Mouse (Mus musculus): ENCODE data around the gene Fkbp2. TPM values are rescaled to one million over a fixed set of nuclear protein-coding genes. Genes with fewer than 3 reads are reported as not detected.
A peak's percentile ranks its signal among the peaks of the same experiment; 100 is the strongest.

Fkbp2 gene
- polyA plus RNA-seq, 1 experiment from 2014 or later: 95.1 TPM

DNA sequence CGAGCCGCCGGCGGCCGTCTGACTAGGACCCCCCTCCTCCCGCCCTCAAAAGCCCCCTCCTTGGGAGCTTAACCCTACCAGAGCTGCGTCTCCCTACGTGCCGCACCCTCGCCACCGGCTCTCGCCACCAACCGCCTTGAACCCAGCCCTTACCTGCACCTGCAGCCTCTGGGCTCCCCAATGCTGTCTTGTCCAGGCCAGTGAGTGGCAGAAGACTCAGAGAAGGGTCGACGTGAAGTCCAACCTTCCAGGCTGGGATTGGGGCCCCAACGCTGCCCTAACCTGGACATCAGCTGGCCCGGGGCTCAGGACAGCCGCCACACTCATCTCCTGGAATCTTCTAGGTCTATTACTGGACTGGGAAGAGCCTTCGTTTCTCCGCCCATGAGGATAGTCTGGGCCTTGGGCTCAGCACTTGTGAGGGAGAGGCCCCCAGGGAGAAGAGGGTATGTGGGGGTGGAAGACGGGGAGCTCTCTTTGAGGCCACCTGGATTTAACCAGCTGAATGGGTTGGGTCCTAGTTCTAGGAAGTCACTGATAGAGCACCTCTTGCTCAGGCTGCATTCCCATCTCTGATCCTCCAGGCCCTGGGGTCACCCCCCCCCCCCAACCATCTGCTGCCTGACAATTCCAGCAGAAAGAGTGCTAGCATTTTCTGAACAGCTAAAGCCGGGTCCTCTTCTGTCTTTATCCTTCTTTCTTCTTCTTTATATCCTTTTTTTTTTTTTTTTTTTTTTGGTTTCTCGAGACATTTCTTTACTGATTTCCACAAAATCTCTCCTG is 45.9 kb downstream of the Fkbp2 start, which contains the start of gene Kcnk4:
TSS of gene Kcnk4 (minus strand) at position 321 of the 783 bp plus-strand sequence.
- Histone ChIP-seq H3K4me1 (peaks cover 18% of the 10 kb centered on the region), H3K9me3 (no peaks in the 10 kb centered on the region), H3K9ac (peak within 1 kb of the TSS; percentile 67), H3K4me3 (peak within 1 kb of the TSS; percentile 47), H3K36me3 (no peaks in the 10 kb centered on the region; the same call in 1 of the 2 replicates), H3K27ac (no peak within 1 kb of the TSS), H3K4me2 (peak within 1 kb of the TSS; percentile 85), H3K27me3 (peaks cover 67% of the 10 kb centered on the region)
- WGBS: 9% methylated on average over 23 of the region's 23 CpGs
- no peak for ATAC-seq (ENCODE audit: insufficient number of reproducible peaks, insufficient read depth, low FRiP score, low TSS enrichment, low read depth)

DNA sequence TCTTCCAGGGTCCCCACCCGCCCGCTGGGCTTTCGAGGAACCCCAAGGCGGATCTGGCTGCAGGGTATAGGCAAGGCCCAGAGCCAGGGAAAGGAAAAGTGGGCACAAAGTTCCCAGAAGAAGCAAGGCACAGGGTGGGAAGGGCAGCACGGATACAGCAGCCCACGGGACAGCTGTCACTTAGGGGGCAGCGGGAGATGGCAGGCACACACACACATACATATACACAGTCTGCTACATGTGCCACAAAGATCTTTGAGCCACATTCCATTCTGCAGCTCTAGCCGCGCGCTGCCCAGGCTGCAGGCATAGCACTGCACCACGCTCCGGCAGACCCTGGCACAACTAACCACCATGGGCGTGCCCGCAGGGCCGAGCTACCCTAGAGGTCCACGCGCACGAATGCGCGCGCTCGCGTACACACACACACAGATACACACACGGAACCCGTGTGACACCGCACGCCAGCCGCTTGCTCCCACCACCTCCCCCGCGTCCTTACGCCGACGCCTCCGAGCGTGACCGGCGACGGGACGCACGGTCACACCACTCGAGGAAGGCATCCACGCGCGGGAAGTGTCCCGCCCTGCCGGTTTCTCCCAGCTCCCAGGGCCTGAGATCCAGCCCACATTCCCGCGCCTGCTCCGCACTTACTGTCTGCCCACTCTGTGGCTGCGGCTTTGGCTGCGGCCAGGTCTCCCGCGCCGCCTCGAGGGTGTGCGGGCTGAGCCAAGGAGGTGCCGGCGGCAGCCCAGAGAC is 46.7 kb downstream of the Fkbp2 start:
- ATAC-seq (ENCODE audit: insufficient number of reproducible peaks, insufficient read depth, low FRiP score, low TSS enrichment, low read depth): peak; percentile 43
- H3K9ac ChIP-seq: peak overlapping the region; percentile 67
- no peak overlapping the region for H3K27ac ChIP-seq
- H3K27me3 ChIP-seq: peaks cover 75% of the 10 kb centered on the region
- H3K4me3 ChIP-seq: peak overlapping the region; percentile 47
- H3K9me3 ChIP-seq: no peaks in the 10 kb centered on the region
- peaks cover 17% of the 10 kb centered on the region for H3K4me1 ChIP-seq
- 2% methylated on average over 58 of the region's 58 CpGs for WGBS
- H3K4me2 ChIP-seq: peak overlapping the region; percentile 85
- no peaks in the 10 kb centered on the region; the same call in 1 of the 2 replicates for H3K36me3 ChIP-seq

DNA sequence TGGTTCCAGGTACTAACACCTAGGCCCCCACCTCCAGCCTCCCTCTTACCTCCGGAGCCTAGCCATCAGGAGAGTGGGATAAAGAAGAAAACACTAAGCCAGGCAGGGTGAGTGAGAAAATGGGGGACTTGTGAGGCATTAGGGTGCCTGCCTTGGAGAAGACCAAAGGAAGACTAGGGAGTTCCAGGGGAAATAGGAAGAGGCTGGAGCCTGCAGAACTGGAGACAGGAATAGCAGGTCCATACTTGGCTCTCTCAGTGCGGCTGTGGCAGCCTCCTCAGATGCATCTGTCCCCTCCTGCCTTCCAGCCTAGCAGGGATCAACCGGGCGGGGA is 47.2 kb downstream of the Fkbp2 start:
- Histone ChIP-seq H3K27me3 (peaks cover 80% of the 10 kb centered on the region), H3K4me1 (peaks cover 19% of the 10 kb centered on the region), H3K9me3 (no peaks in the 10 kb centered on the region), H3K27ac (no peak overlapping the region), H3K9ac (peak overlapping the region; percentile 67; the same call in 1 of the 2 replicates), H3K4me2 (peak overlapping the region; percentile 85), H3K4me3 (peak overlapping the region; percentile 47; the same call in 1 of the 2 replicates), H3K36me3 (no peaks in the 10 kb centered on the region; the same call in 1 of the 2 replicates)
- no peak for ATAC-seq (ENCODE audit: insufficient number of reproducible peaks, insufficient read depth, low FRiP score, low TSS enrichment, low read depth)
- WGBS: 21% methylated on average over 4 of the region's 4 CpGs

DNA sequence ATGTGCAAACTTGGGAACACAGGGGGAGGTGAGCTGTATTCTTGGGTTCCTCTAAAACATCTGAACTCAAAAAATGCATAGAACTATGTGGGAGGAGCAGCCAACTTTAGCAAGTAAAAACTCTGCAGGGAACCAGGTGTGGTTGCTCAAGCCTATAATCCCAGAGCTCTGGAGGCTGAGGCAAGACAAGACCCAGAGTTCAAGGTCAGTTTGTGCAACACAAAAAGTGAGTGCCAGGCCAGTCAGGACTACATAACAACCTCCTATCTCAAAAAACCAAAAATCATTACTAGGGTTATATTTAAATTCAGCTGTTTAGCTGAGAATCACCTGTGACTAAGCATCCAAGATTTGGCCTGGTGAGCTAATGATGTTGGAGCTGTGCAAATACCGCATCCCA is 48.3 kb downstream of the Fkbp2 start:
- Histone ChIP-seq H3K9ac (no peak overlapping the region), H3K27ac (no peak overlapping the region), H3K4me3 (no peak overlapping the region), H3K4me1 (peaks cover 27% of the 10 kb centered on the region), H3K36me3 (no peaks in the 10 kb centered on the region), H3K9me3 (no peaks in the 10 kb centered on the region), H3K4me2 (no peak overlapping the region), H3K27me3 (peaks cover 91% of the 10 kb centered on the region)
- no peak for ATAC-seq (ENCODE audit: insufficient number of reproducible peaks, insufficient read depth, low FRiP score, low TSS enrichment, low read depth)
- 38% methylated on average over 1 of the region's 1 CpGs for WGBS

DNA sequence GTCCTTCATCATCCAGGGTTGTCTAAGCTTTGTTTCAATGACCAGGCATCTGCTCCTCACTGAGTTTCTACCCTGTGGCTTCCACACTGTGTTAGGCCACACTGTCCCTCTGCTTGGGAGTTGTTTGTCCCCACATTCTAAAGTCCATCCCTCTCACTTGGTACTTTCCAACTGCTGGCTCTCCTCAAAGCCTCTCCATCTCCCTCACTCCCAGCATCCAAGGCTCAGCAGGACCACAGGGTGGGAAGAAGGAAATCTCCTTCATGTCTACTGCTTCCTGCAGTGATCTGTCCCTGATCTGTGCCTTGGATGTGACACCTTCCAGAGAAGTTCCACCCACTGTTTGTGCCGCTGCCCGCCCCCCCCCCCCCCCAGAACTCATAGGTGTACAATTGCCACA is 49.3 kb downstream of the Fkbp2 start:
- WGBS: 5% methylated on average over 2 of the region's 2 CpGs
- Histone ChIP-seq H3K27me3 (peaks cover 97% of the 10 kb centered on the region), H3K27ac (no peak overlapping the region), H3K4me1 (peaks cover 36% of the 10 kb centered on the region), H3K9ac (no peak overlapping the region), H3K9me3 (no peaks in the 10 kb centered on the region), H3K4me2 (no peak overlapping the region), H3K4me3 (no peak overlapping the region), H3K36me3 (no peaks in the 10 kb centered on the region)
- no peak for ATAC-seq (ENCODE audit: insufficient number of reproducible peaks, insufficient read depth, low FRiP score, low TSS enrichment, low read depth)

DNA sequence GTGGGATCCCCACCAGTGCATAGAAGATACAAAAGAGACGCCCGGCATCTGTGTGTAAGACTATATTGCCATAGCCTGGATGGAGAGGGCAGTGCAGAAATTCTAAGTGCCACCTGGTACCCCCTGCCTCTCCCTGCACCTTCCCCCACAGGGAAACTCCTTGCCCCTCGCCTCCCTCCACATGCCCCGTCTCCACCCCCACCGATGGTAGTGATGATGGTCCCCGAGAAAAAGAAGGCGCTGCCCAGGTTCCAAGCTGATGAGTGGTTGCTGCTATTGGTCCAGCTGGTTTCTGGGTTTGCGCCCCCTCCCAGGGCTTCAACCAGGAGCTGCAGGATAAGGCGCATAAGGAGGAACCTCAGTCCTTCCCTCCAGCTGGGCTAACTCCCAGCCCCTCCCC is 52.2 kb downstream of the Fkbp2 start:
- H3K4me3 ChIP-seq: peak overlapping the region; percentile 32
- no peak overlapping the region for H3K27ac ChIP-seq
- H3K4me2 ChIP-seq: peak overlapping the region; percentile 54
- H3K9ac ChIP-seq: 0 out of 2 replicates have a peak overlapping the region, but pooled peaks have one; percentile 27
- WGBS: 8% methylated on average over 9 of the region's 9 CpGs
- H3K27me3 ChIP-seq: peaks cover 97% of the 10 kb centered on the region
- H3K9me3 ChIP-seq: no peaks in the 10 kb centered on the region
- ATAC-seq (ENCODE audit: insufficient number of reproducible peaks, insufficient read depth, low FRiP score, low TSS enrichment, low read depth): no peak
- no peaks in the 10 kb centered on the region for H3K36me3 ChIP-seq
- peaks cover 36% of the 10 kb centered on the region for H3K4me1 ChIP-seq

Other genes with a start within 250 kb of the Fkbp2 start
- 20.9 and 24.3 TPM in 2 replicates for gene Rps6ka4, start 139.9 kb downstream of the Fkbp2 start, polyA plus RNA-seq (2015; fragmentation: Nextera tagmentation; extraction: Ambion mirVana)
- gene Ccdc88b, start 122.3 kb downstream of the Fkbp2 start, polyA plus RNA-seq (2015; fragmentation: Nextera tagmentation; extraction: Ambion mirVana): 0.25 and 0.88 TPM in 2 replicates
- 176 and 194 TPM in 2 replicates for gene Trmt112, start 70.8 kb downstream of the Fkbp2 start, polyA plus RNA-seq (2015; fragmentation: Nextera tagmentation; extraction: Ambion mirVana)
- 239 and 251 TPM in 2 replicates for gene Prdx5, start 70.4 kb downstream of the Fkbp2 start, polyA plus RNA-seq (2015; fragmentation: Nextera tagmentation; extraction: Ambion mirVana)
- gene Esrra, start 58.7 kb downstream of the Fkbp2 start, polyA plus RNA-seq (2015; fragmentation: Nextera tagmentation; extraction: Ambion mirVana): 9.5 and 10.9 TPM in 2 replicates
- gene Catsperz, start 55.1 kb downstream of the Fkbp2 start, polyA plus RNA-seq (2015; fragmentation: Nextera tagmentation; extraction: Ambion mirVana): 2.3 and 3.4 TPM in 2 replicates
- gene Kcnk4, start 46.0 kb downstream of the Fkbp2 start, polyA plus RNA-seq (2015; fragmentation: Nextera tagmentation; extraction: Ambion mirVana): 1.2 and 1.3 TPM in 2 replicates
- 80.0 and 83.6 TPM in 2 replicates for gene Bad, start 38.6 kb downstream of the Fkbp2 start, polyA plus RNA-seq (2015; fragmentation: Nextera tagmentation; extraction: Ambion mirVana)
- 26.9 and 35.2 TPM in 2 replicates for gene Gpr137, start 38.0 kb downstream of the Fkbp2 start, polyA plus RNA-seq (2015; fragmentation: Nextera tagmentation; extraction: Ambion mirVana)
- gene Ppp1r14b, start 5.5 kb downstream of the Fkbp2 start, polyA plus RNA-seq (2015; fragmentation: Nextera tagmentation; extraction: Ambion mirVana): 84.9 and 120 TPM in 2 replicates
- gene Plcb3, start 4.0 kb downstream of the Fkbp2 start, polyA plus RNA-seq (2015; fragmentation: Nextera tagmentation; extraction: Ambion mirVana): 41.5 and 42.4 TPM in 2 replicates
- gene Vegfb, start 7.2 kb upstream of the Fkbp2 start, polyA plus RNA-seq (2015; fragmentation: Nextera tagmentation; extraction: Ambion mirVana): 53.4 and 58.6 TPM in 2 replicates
- gene Dnajc4, start 12.1 kb upstream of the Fkbp2 start, polyA plus RNA-seq (2015; fragmentation: Nextera tagmentation; extraction: Ambion mirVana): 23.0 and 23.8 TPM in 2 replicates
- gene Nudt22, start 15.6 kb upstream of the Fkbp2 start, polyA plus RNA-seq (2015; fragmentation: Nextera tagmentation; extraction: Ambion mirVana): 19.7 and 22.4 TPM in 2 replicates
- gene Trpt1, start 15.6 kb upstream of the Fkbp2 start, polyA plus RNA-seq (2015; fragmentation: Nextera tagmentation; extraction: Ambion mirVana): 11.9 and 12.4 TPM in 2 replicates
- 6.9 and 7.9 TPM in 2 replicates for gene Fermt3, start 39.0 kb upstream of the Fkbp2 start, polyA plus RNA-seq (2015; fragmentation: Nextera tagmentation; extraction: Ambion mirVana)
- gene Stip1, start 59.5 kb upstream of the Fkbp2 start, polyA plus RNA-seq (2015; fragmentation: Nextera tagmentation; extraction: Ambion mirVana): 211 and 240 TPM in 2 replicates
- 7.1 and 9.0 TPM in 2 replicates for gene Macrod1, start 76.3 kb upstream of the Fkbp2 start, polyA plus RNA-seq (2015; fragmentation: Nextera tagmentation; extraction: Ambion mirVana)
- 13.0 and 13.6 TPM in 2 replicates for gene Flrt1, start 125.2 kb upstream of the Fkbp2 start, polyA plus RNA-seq (2015; fragmentation: Nextera tagmentation; extraction: Ambion mirVana)
- 205 and 228 TPM in 2 replicates for gene Otub1, start 225.8 kb upstream of the Fkbp2 start, polyA plus RNA-seq (2015; fragmentation: Nextera tagmentation; extraction: Ambion mirVana)
- 789 and 891 TPM in 2 replicates for gene Cox8a, start 237.1 kb upstream of the Fkbp2 start, polyA plus RNA-seq (2015; fragmentation: Nextera tagmentation; extraction: Ambion mirVana)